Mouse (Mus musculus) bone marrow macrophage, adult 2 months (primary cell): ENCODE data around the gene Ppp1r8.

Experiments
- CTCF ChIP-seq: IDR thresholded peaks from 2 replicates; pipeline ENCODE4 v1.5.1; 2012; ENCODE audit warnings: low read depth, mild to moderate bottlenecking, low read length, moderate library complexity
- POLR2A ChIP-seq: IDR thresholded peaks from 2 replicates; pipeline ENCODE4 v1.6.1; 2012; ENCODE audit warnings: mild to moderate bottlenecking, low read depth, low read length, borderline replicate concordance

GRCm38 (mm10) chr4:132860880-132861279 lies 17.9 kb upstream of the Ppp1r8 start:
- no peak for TF ChIP-seq CTCF
- no peak for TF ChIP-seq POLR2A
